Mouse (Mus musculus) gastrocnemius, adult 2 months (tissue): Measurements from ENCODE around the gene Paqr5. TPM values are rescaled to one million over a fixed set of nuclear protein-coding genes. Genes with fewer than 3 reads are reported as not detected.

Experiments used
- DNase-seq: peaks from one replicate; pipeline ENCODE4 v3.0.0; 2022
- H3K27ac ChIP-seq: fragments of 200-600 bp; 2 replicates; pipeline ENCODE4 v1.8.1; 2022; ENCODE audit warnings: mild to moderate bottlenecking
- H3K4me3 ChIP-seq: fragments of 200-600 bp; 2 replicates; pipeline ENCODE4 v1.8.1; 2022; ENCODE audit warnings: mild to moderate bottlenecking, moderate library complexity
- CTCF ChIP-seq: fragments of 200-600 bp; IDR thresholded peaks from 2 replicates; pipeline ENCODE4 v1.8.1; 2022; ENCODE audit warnings: antibody characterized with exemption, mild to moderate bottlenecking, moderate library complexity
- intact Hi-C: fragments of 180-260 bp; cut with DNase I; formaldehyde crosslinking; loops from one replicate; pipeline ENCODE4 v1.15.1; 2025
- total RNA-seq, 2 experiments: library from RNA; stranded (reverse); gene quantifications; 2 replicates each; pipeline ENCODE4 v1.2.3; 2021

Gene Paqr5
- total RNA-seq, 2 experiments from 2014 or later, result not detected

DNA sequence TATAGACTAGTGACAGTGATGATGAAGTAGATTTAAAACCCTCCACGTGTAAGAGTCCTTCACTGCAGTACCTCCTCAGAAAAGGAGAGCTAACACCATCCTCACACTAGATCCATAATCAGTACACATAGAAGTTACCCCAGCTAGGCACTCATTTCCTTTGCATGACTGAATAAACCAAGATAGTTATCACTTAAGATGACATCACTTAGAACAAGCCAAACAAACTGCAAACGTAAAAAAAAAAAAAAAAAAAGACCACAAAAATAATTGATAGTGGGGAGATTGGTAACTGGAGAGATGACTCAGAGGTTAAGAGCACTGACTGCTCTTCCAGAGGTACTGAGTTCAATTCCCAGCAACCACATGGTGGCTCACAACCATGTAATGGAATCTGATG lies 93.3 kb downstream of the Paqr5 start:
- TF ChIP-seq CTCF, result no peak
- no peak for DNase-seq
- H3K27ac ChIP-seq, result no peak overlapping the region
- intact Hi-C loops, result no loop called here
- H3K4me3 ChIP-seq, result no peak overlapping the region

DNA sequence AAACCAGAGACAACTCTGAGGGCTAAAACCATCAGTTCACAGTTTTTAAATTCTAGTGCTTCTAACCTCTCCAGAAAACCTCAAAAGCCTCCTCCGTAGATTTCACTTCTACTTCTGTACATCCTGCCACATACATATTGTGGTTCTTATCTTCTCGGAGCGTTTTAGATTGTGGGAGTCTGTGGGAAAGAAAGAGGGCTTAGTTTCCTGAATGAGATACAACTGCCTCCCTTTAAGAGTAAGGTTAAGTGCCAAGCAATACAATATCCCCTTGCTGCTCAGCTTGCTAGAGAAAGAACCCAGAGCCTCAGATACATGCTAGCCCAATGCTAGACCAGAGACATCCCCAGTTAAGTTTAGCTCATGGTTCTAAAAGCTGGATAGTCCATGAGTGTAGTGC lies 94.6 kb downstream of the Paqr5 start:
- DNase-seq, result no peak
- intact Hi-C loops, result no loop called here
- Histone ChIP-seq H3K4me3 (no peak overlapping the region), H3K27ac (no peak overlapping the region)
- TF ChIP-seq CTCF, result no peak

DNA sequence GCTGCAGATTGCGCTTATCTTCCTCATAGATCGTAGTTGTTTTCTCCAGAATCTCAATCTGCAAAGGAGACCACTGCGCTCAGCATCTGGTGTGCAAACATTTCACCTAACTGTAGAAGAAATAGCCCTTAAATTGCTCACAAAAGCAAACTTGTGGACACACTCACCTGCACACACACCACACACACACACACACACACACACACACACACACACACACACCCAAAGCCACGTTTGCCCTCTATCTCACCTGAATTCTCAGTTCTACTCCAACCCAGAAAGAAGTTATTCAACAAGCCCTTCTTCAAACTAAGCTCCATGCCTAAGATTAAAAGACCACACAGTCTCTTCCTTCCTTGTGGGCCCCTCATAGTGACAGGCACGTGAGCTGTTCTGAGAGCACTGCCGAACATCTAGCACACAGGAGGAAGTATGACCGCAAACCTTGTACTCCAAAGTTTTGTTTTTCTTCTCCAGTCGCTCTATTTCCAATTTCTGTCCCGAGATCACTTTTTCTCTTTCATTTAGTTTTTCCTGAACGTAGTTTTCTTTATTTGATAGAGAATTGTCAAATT lies 101.5 kb downstream of the Paqr5 start:
- H3K4me3 ChIP-seq, result no peak overlapping the region
- intact Hi-C loops, result no loop called here
- no peak overlapping the region for H3K27ac ChIP-seq
- TF ChIP-seq CTCF, result no peak
- no peak for DNase-seq

DNA sequence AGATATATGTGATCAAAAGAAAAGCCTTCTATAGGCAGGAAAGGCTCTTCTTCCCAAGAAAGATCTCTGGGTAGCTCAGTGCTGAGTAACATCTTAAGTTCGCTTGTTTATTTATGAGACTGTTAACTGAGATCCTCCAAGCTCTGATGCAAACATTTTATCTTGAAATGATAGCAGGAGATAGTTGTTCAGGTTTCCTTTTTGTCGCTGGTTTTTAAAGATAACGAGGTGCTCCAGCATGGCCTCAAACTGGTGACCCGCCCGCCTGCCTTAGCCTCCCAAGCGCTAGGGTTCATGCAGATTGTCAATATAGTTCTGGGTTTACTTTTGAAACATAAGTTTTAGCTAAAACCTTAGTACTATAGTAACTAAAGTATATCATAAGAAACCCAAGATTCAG lies 106.3 kb downstream of the Paqr5 start:
- no peak overlapping the region for H3K27ac ChIP-seq
- intact Hi-C loops, result no loop called here
- DNase-seq, result no peak
- no peak overlapping the region for H3K4me3 ChIP-seq
- TF ChIP-seq CTCF, result no peak

DNA sequence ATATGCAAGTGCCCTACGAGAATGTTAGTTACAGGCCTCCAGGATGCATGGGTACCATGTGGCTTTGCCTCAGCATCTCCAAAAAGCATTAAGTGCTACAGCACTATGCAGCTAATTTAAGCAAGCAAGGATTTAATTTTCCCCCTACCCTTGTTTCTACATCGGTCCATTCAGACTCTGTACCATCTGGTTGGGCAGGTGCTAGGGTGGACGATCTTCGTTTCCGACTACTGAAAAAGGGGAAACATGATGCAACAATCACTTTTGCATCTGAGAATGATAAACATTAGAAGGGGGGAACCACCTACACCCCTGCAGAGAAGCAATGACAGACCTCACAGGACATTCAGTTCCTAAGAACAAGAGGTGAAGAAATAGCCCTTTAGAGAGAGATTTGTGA lies 107.2 kb downstream of the Paqr5 start:
- TF ChIP-seq CTCF, result no peak
- no peak overlapping the region for H3K4me3 ChIP-seq
- no peak overlapping the region for H3K27ac ChIP-seq
- intact Hi-C loops, result no loop called here
- no peak for DNase-seq

DNA sequence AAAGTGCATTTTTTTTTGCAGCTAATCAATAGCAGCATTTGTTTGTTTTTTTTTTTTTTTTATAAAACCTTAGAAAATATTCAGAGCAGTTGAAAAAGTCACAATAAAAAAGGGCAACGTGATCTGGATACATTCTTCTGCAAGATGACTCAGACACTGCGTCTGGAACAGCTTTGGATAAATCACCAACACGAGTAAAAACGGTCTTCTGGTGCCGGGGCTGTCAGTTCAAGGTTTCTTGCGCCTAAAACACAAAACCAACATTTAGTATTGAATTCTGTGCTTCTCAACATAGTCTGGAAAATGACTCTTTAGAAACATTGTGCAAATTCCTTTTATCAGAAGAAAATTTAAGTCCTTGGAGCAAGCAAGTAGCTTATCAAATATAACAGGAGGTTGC lies 109.2 kb downstream of the Paqr5 start:
- intact Hi-C loops, result no loop called here
- no peak overlapping the region for H3K4me3 ChIP-seq
- no peak overlapping the region for H3K27ac ChIP-seq
- DNase-seq, result no peak
- TF ChIP-seq CTCF, result no peak

DNA sequence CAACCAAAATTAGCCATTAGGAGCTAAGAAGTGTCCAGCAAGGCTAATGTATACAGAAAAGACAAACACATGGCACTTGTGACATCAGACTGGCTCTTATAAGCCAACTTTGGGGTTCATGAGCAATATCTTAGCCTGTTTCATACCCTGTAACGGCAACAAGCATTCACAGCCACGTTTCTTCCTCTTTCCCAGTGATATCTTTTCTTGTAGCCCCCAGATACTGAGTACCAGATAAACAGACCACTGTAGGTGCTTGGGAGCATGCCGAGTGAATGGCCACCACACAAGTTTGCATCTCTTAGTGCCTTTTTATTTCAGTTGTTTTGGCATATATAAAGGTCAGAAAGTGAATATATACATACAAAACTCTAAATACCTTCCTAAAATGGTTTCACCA lies 109.7 kb downstream of the Paqr5 start:
- intact Hi-C loops, result no loop called here
- no peak overlapping the region for H3K27ac ChIP-seq
- no peak for DNase-seq
- H3K4me3 ChIP-seq, result no peak overlapping the region
- TF ChIP-seq CTCF, result no peak

DNA sequence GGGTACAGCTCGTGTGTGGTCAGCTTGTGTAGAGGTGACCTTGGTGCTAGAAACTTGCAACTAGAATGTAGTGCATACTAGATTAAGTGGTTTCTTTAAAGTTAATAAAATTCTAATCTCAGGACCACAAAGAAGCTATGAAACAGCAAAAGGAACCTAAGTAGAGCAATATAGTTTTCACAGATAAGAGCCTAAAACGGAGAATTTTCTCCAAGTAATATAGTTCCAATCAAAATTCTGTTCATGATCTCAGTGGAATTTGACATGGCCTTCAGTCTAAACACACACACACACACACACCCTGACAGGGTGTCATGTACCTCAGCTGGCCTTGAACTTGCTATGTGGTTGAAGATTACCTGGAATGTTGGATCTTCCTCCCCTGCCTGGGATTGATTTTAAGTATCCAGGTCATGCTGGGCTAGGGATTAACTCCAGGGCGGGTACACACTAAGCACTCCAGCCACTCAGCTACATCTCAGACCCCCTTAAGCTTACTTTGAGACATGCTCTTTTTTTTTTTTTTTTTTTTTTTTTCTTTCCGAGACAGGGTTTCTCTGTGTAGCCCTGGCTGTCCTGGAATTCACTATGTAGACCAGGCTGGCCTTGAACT lies 111.2 kb downstream of the Paqr5 start:
- intact Hi-C loops, result loop anchor here (2.0 kb wide), 1 partner anchor 31 kb away; the partner anchor contains the start of gene Kif23
- TF ChIP-seq CTCF, result no peak
- Histone ChIP-seq H3K27ac (peak overlapping the region; percentile 93), H3K4me3 (peak overlapping the region; percentile 74)
- no peak for DNase-seq

DNA sequence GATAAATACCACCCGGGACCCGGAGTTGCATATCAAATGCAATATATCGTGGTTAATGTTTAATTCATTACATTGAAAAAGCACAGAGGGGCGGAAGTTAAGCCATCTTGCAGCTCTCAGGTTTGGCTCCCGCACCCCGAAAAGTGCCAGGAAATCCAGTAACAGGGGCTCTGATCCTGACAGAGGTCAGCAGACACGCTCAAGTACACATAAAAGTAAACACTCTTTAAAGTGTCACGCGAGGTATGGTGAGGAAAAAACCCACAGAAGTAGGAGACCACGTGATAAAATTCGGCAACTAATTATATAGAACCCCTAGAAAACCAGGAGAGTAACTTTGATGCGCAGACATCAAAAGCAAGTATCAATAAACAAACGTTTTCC lies 111.7 kb downstream of the Paqr5 start:
- DNase-seq, result no peak
- Histone ChIP-seq H3K27ac (peak overlapping the region; percentile 93), H3K4me3 (peak overlapping the region; percentile 74)
- intact Hi-C loops, result loop anchor here (2.0 kb wide), 1 partner anchor 32 kb away; the partner anchor contains the start of gene Kif23
- no peak for TF ChIP-seq CTCF

DNA sequence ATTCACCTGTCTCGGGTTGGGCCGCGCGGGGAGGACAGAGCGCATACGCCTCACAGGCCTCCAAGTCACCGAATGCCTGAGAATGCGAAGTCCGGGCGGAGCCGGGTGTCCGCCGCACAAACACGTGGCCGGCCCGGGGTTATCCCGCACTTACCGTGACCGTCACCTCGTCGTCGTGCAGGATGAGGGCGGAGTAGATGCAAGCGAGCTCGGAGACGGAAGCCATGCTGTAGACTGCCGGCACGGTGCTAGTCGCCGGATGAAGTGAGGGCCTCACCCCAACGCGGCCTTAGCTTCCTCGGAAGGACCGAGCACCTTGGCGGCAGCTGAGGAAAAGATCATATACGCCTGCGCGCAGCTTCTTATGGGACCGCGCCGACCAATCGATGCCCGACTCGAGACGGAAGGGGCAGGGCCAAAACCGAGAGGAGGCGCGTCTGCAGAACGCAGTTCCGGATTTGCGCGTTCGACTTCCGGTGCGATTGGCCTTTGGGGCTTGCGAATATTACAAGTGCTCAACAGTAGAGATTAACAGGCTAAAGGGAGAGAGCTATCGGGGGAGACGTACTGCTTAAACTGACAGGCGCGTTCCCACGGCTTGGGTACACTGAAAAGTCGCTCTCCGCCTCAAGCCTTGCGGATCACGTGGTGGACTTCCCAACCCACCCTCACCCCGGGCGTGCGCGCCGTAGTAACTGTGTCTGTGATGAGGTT lies 112.3 kb downstream of the Paqr5 start, which contains the start of gene Rplp1:
Gene Rplp1, minus strand, starts transcription at position 340 of the 714 bp plus-strand sequence.
- intact Hi-C loops, result loop anchor here (2.0 kb wide), 1 partner anchor 32 kb away; the partner anchor contains the start of gene Kif23
- peak within 1 kb of the TSS; percentile 74 for H3K4me3 ChIP-seq
- peak within 1 kb of the TSS; percentile 93 for H3K27ac ChIP-seq
- TF ChIP-seq CTCF, result no peak
- peak; percentile 97 for DNase-seq

DNA sequence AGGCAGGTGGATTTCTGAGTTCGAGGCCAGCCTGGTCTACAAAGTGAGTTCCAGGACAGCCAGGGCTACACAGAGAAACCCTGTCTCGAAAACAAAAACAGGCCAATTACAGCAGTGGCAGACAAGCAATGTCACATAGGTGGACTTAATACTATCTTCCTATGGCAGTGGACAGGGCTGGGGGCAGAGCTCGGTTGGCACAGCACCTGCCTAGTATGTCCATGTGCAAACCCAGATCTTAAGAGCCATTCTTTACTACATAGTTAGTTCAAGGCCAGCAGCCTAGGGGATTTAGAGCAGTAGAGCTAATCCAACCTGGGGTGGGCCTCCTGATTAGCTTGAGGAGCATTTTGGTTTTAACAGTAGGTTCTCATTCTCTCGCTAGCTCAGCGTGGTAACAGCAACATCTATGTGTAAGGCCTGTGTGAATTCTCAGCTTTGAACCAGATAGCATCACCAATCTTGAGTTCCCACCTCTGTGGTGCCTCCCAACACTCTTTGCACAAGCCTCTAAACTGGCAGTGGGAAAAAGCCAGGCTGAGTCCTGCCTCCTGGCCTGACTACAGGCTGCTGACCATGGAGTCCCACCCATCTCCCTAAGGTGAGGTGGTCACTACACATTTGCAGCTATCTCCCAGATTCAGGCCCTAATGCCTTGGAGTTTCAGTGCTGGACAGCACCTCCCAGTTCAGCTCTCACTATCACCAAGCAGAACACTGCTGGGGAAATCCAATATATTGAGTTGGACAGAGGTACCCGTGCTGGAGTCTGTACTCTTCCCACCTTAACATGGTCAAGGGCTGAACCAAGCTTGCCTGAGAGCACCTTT lies 115.1 kb downstream of the Paqr5 start:
- intact Hi-C loops, result no loop called here
- H3K27ac ChIP-seq, result no peak overlapping the region
- no peak overlapping the region for H3K4me3 ChIP-seq
- no peak for TF ChIP-seq CTCF
- no peak for DNase-seq

DNA sequence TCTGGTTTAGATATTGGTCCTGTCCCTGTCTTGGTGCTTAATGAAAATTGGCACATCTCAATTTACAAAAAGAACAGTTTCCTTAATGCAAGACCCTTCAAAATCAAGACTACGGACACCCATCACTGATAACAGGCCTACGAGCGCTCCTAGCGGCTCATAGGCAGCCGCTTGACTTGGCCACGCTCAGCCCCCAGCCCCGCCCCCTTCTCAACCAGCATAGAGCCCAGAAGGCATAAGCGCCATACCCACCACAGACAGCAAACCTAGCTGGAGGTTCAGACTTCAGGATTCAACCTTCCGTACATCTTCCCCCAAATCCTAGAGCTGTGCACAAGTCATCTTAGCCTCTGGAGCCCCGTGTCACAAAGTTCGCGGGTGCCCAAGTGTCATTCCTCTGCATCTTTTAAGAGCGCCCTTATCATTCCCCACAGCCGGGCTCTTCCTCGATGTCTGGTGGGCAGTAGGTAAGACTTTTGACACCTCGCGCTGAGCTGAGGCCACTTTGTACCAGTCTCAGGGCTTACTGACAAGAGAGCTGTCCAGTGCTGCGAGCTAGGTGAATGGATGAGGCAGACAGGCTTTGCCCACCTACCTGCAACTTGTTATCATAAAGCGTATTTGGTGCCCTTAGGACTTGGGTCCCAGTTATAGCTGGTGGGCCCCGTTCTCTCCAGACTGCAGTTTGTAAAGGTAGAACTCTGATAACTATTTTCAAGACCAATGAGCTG lies 116.0 kb downstream of the Paqr5 start:
- Histone ChIP-seq H3K4me3 (no peak overlapping the region), H3K27ac (no peak overlapping the region)
- peak; percentile 38 for DNase-seq
- peak; percentile 36 for TF ChIP-seq CTCF
- intact Hi-C loops, result no loop called here
